Mouse (Mus musculus) hindbrain, embryonic 16.5 days (tissue): ENCODE data around the gene Gm5136. TPM values are rescaled to one million over a fixed set of nuclear protein-coding genes. Genes with fewer than 3 reads are reported as not detected.
A peak's percentile ranks its signal among the peaks of the same experiment; 100 is the strongest.

ENCODE experiments used
- ATAC-seq: fragments of 200-750 bp; cut with Nextera tagmentation; 2 replicates; pipeline ENCODE4 v1.8.0; 2017; ENCODE audit warnings: moderate TSS enrichment, moderate library complexity
- H3K27ac ChIP-seq: fragments of 300-500 bp; sonication (generic); 2 replicates; pipeline ENCODE4 v1.5.1; 2014; ENCODE audit warnings: low read depth, mild to moderate bottlenecking, control low read depth, low read length, moderate library complexity
- H3K27me3 ChIP-seq: fragments of 300-500 bp; sonication (generic); replicated peaks from 2 replicates; pipeline ENCODE4 v1.6.1; 2014; ENCODE audit warnings: low read length; ENCODE audit not compliant: control insufficient read depth, insufficient read depth
- H3K36me3 ChIP-seq: fragments of 300-500 bp; sonication (generic); 2 replicates; pipeline ENCODE4 v1.6.1; 2014; ENCODE audit warnings: mild to moderate bottlenecking, low read length, moderate library complexity, mixed read lengths; ENCODE audit not compliant: control insufficient read depth, insufficient read depth
- H3K4me1 ChIP-seq: fragments of 300-500 bp; sonication (generic); 2 replicates; pipeline ENCODE4 v1.6.1; 2014; ENCODE audit warnings: low read depth, low read length; ENCODE audit not compliant: control insufficient read depth, insufficient read depth
- H3K4me2 ChIP-seq: fragments of 300-500 bp; sonication (generic); 2 replicates; pipeline ENCODE4 v1.6.1; 2014; ENCODE audit warnings: mild to moderate bottlenecking, low read length, control low read depth, moderate library complexity
- H3K4me3 ChIP-seq: fragments of 300-500 bp; sonication (generic); 2 replicates; pipeline ENCODE4 v1.5.1; 2014; ENCODE audit warnings: mild to moderate bottlenecking, low read length, control low read depth, moderate library complexity
- H3K9ac ChIP-seq: fragments of 300-500 bp; sonication (generic); 2 replicates; pipeline ENCODE4 v1.6.1; 2014; ENCODE audit warnings: low read depth, mild to moderate bottlenecking, control low read depth, low read length, moderate library complexity
- H3K9me3 ChIP-seq: fragments of 300-500 bp; sonication (generic); 2 replicates; pipeline ENCODE4 v1.6.1; 2014; ENCODE audit warnings: mild to moderate bottlenecking, low read length, moderate library complexity; ENCODE audit not compliant: control insufficient read depth
- WGBS: fragments of 180-500 bp; shearing (Covaris S2); extraction: QIAGEN DNeasy Blood & Tissue Kit; methylation state at CpG from one replicate; pipeline ENCODE4 v1.1.7; 2014; 5-methylcytosine and 5-hydroxymethylcytosine counted together
- polyA plus RNA-seq: library from polyadenylated mRNA; unstranded; fragments of >200 nt; fragmentation: Nextera tagmentation; extraction: Ambion mirVana; gene quantifications from 2 replicates; pipeline ENCODE4 v1.2.1, GENCODE M21; 2015

Gene Gm5136
- polyA plus RNA-seq, 1 experiment from 2014 or later: 0.29 TPM

- no peaks in the 10 kb centered on the region for H3K27me3 ChIP-seq
- no peak for ATAC-seq
- 58% methylated on average over 5 of the region's 5 CpGs for WGBS
These were observed 2.9 kb downstream of the Gm5136 start for GRCm38 (mm10) chr10:108697062-108697461.

GRCm38 (mm10) chr10:108690954-108691353, 9.0 kb downstream of the Gm5136 start:
- no peak for ATAC-seq
- H3K4me2 ChIP-seq: no peak overlapping the region
- H3K36me3 ChIP-seq: no peaks in the 10 kb centered on the region
- no peaks in the 10 kb centered on the region for H3K9me3 ChIP-seq
- no peak overlapping the region for H3K4me3 ChIP-seq
- H3K27ac ChIP-seq: no peak overlapping the region
- no peaks in the 10 kb centered on the region for H3K27me3 ChIP-seq
- H3K4me1 ChIP-seq: no peaks in the 10 kb centered on the region
- 47% methylated on average over 9 of the region's 9 CpGs for WGBS
- no peak overlapping the region for H3K9ac ChIP-seq

More at GRCm38 (mm10) chr10:108697062-108697461, 2.9 kb downstream of the Gm5136 start:
- H3K4me2 ChIP-seq: no peak overlapping the region
- no peaks in the 10 kb centered on the region for H3K36me3 ChIP-seq
- H3K9me3 ChIP-seq: no peaks in the 10 kb centered on the region
- no peak overlapping the region for H3K9ac ChIP-seq
- H3K4me1 ChIP-seq: peaks cover 4% of the 10 kb centered on the region; the same call in 1 of the 2 replicates
- no peak overlapping the region for H3K4me3 ChIP-seq
- 0 out of 2 replicates have a peak overlapping the region, but pooled peaks have one; percentile 31 for H3K27ac ChIP-seq

GRCm38 (mm10) chr10:108686696-108687095, 13.3 kb downstream of the Gm5136 start:
- no peaks in the 10 kb centered on the region for H3K9me3 ChIP-seq
- H3K9ac ChIP-seq: no peak overlapping the region
- 77% methylated on average over 4 of the region's 4 CpGs for WGBS
- H3K4me1 ChIP-seq: no peaks in the 10 kb centered on the region
- H3K4me2 ChIP-seq: no peak overlapping the region
- no peak overlapping the region for H3K27ac ChIP-seq
- H3K4me3 ChIP-seq: no peak overlapping the region
- H3K27me3 ChIP-seq: no peaks in the 10 kb centered on the region
- ATAC-seq: no peak
- no peaks in the 10 kb centered on the region for H3K36me3 ChIP-seq

- peak overlapping the region; percentile 67 for H3K27ac ChIP-seq
These were observed 20.1 kb downstream of the Gm5136 start for GRCm38 (mm10) chr10:108679675-108680390.

GRCm38 (mm10) chr10:108677053-108677452, 22.9 kb downstream of the Gm5136 start:
- H3K4me3 ChIP-seq: no peak overlapping the region
- no peak overlapping the region for H3K4me2 ChIP-seq
- H3K27ac ChIP-seq: no peak overlapping the region
- no peaks in the 10 kb centered on the region for H3K27me3 ChIP-seq
- no peak for ATAC-seq
- H3K4me1 ChIP-seq: peaks cover 6% of the 10 kb centered on the region; the same call in 1 of the 2 replicates
- no peaks in the 10 kb centered on the region for H3K36me3 ChIP-seq
- no peak overlapping the region for H3K9ac ChIP-seq
- H3K9me3 ChIP-seq: no peaks in the 10 kb centered on the region
- WGBS: 85% methylated on average over 8 of the region's 8 CpGs

More at GRCm38 (mm10) chr10:108679675-108680390, 20.1 kb downstream of the Gm5136 start:
- no peaks in the 10 kb centered on the region for H3K36me3 ChIP-seq
- no peak overlapping the region for H3K4me2 ChIP-seq
- H3K4me1 ChIP-seq: peaks cover 6% of the 10 kb centered on the region; the same call in 1 of the 2 replicates
- no peak overlapping the region for H3K4me3 ChIP-seq
- no peaks in the 10 kb centered on the region for H3K9me3 ChIP-seq
- H3K9ac ChIP-seq: no peak overlapping the region
- peak; percentile 79 for ATAC-seq
- no peaks in the 10 kb centered on the region for H3K27me3 ChIP-seq
- WGBS: 50% methylated on average over 14 of the region's 14 CpGs

GRCm38 (mm10) chr10:108668944-108669343, 31.0 kb downstream of the Gm5136 start:
- no peak overlapping the region for H3K9ac ChIP-seq
- no peaks in the 10 kb centered on the region for H3K4me1 ChIP-seq
- no peak for ATAC-seq
- 85% methylated on average over 3 of the region's 3 CpGs for WGBS
- no peaks in the 10 kb centered on the region for H3K36me3 ChIP-seq
- no peak overlapping the region for H3K27ac ChIP-seq
- no peaks in the 10 kb centered on the region for H3K9me3 ChIP-seq
- no peak overlapping the region for H3K4me2 ChIP-seq
- H3K27me3 ChIP-seq: no peaks in the 10 kb centered on the region
- no peak overlapping the region for H3K4me3 ChIP-seq

- H3K9ac ChIP-seq: no peak overlapping the region
- no peak overlapping the region for H3K4me3 ChIP-seq
- no peak for ATAC-seq
- H3K4me1 ChIP-seq: no peaks in the 10 kb centered on the region
- no peaks in the 10 kb centered on the region for H3K27me3 ChIP-seq
- 75% methylated on average over 3 of the region's 3 CpGs for WGBS
- H3K36me3 ChIP-seq: no peaks in the 10 kb centered on the region
- H3K4me2 ChIP-seq: no peak overlapping the region
- no peaks in the 10 kb centered on the region for H3K9me3 ChIP-seq
- H3K27ac ChIP-seq: no peak overlapping the region
These were observed 39.7 kb downstream of the Gm5136 start for GRCm38 (mm10) chr10:108660295-108660694.

GRCm38 (mm10) chr10:108658300-108658699, 41.7 kb downstream of the Gm5136 start:
- Histone ChIP-seq H3K36me3 (no peaks in the 10 kb centered on the region), H3K27ac (no peak overlapping the region), H3K4me1 (no peaks in the 10 kb centered on the region), H3K9me3 (no peaks in the 10 kb centered on the region), H3K27me3 (no peaks in the 10 kb centered on the region), H3K4me2 (no peak overlapping the region), H3K4me3 (no peak overlapping the region), H3K9ac (no peak overlapping the region)
- WGBS: 72% methylated on average over 2 of the region's 2 CpGs
- ATAC-seq: no peak

- H3K36me3 ChIP-seq: no peaks in the 10 kb centered on the region
- no peak overlapping the region for H3K4me3 ChIP-seq
- H3K4me2 ChIP-seq: no peak overlapping the region
- H3K27ac ChIP-seq: no peak overlapping the region
- no peak for ATAC-seq
- no peaks in the 10 kb centered on the region for H3K9me3 ChIP-seq
- no peaks in the 10 kb centered on the region for H3K27me3 ChIP-seq
- no peaks in the 10 kb centered on the region for H3K4me1 ChIP-seq
- H3K9ac ChIP-seq: no peak overlapping the region
These were observed 42.3 kb downstream of the Gm5136 start for GRCm38 (mm10) chr10:108657669-108658068.
